ENCODE assay signal across 10 mouse cellular contexts in the genomic region with DNA sequence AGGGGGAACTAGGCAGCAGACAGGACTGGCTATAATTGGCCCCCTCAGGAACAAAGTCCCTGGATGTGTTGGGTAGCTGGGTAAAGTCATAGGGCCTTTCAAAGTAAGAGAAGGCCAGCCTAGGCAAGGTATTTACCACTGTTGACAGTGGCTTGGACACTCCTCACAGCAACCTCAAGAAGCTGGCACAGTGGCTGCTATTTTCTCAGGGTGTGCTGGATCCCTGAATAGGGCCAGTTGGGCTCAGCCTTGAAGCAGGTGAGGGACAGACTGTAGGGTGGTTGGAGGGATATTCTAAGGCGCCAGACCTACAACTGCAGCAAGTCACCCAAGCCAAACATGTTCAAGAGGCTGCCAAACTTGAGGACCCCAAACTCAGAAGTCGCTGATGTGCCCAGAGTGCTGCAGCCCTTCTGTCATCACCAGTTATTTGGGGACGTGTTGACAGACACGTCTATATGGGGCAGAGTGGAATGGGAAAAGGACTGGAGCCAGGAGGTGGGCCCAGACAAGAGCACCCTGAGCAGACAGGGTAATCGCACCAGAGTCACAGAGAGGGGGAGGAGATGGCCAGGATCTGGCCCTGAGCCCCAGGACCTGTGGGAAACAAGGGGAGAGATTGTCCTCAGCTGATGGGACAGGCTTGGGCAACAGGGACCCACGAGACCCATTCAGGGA. TPM values are rescaled to one million over a fixed set of nuclear protein-coding genes. Genes with fewer than 3 reads are reported as not detected.
DNase-seq lines count a peak whose midpoint lies in the region; ATAC-seq and TF ChIP-seq lines count a peak whose summit lies in the region.
"Had no signal": no experiment of that assay in that cellular context is flagged by ENCODE, and none has a peak within 500 bp of the region (broad histone marks: within the 10 kb centered on the region; RNA-seq: fewer than 3 reads in every experiment).

No protein-coding gene starts in this region.

- H3K9ac ChIP-seq in hindbrain, postnatal 0 days (replicated peaks; ENCODE audit: low read length), result no peak overlapping the region
- H3K9ac ChIP-seq in hindbrain, embryonic 12.5 days, result no peak overlapping the region
- peak overlapping the region; percentile 17; the same call in 1 of the 2 replicates for H3K9ac ChIP-seq in heart, adult 2 months (ENCODE audit: low read depth, low read length)
- no peak overlapping the region; the same call in 1 of the 2 replicates for H3K9ac ChIP-seq in liver, embryonic 15.5 days

- intact Hi-C loops in heart, adult 2 months (cut with DNase I), result no loop called here

- WGBS in hindbrain, postnatal 0 days, result 33% methylated on average over 6 of the region's 6 CpGs
- WGBS in hindbrain, embryonic 12.5 days, result 57% methylated on average over 6 of the region's 6 CpGs
- 26% methylated on average over 6 of the region's 6 CpGs for WGBS in heart, adult 2 months
- 53% methylated on average over 6 of the region's 6 CpGs for WGBS in liver, embryonic 15.5 days (ENCODE audit: insufficient replicate concordance)

- no peak overlapping the region for H3K4me2 ChIP-seq in hindbrain, postnatal 0 days (ENCODE audit: low read depth, low read length)
- no peak overlapping the region for H3K4me2 ChIP-seq in hindbrain, embryonic 12.5 days (replicated peaks)
- no peak overlapping the region for H3K4me2 ChIP-seq in liver, embryonic 15.5 days

- peak; percentile 1 for DNase-seq in hindbrain, postnatal 0 days (ENCODE audit: low spot score)
- DNase-seq in heart, adult 2 months, result peak; percentile 67 to 86
- no peak for DNase-seq in adrenal gland, adult (ENCODE audit: inconsistent age in 2 of 2, low spot score in 1 of 2)
- no peak for DNase-seq in thymus, postnatal 10 days (ENCODE audit: low spot score in 2 of 2)
- no peak for DNase-seq in left cerebral cortex, adult 11 months (ENCODE audit: low spot score)

- ATAC-seq in hindbrain, postnatal 0 days, result no peak
- no peak for ATAC-seq in hindbrain, embryonic 12.5 days (ENCODE audit: low FRiP score)
- ATAC-seq in liver, embryonic 15.5 days (ENCODE audit: insufficient read depth), result no peak

- TF ChIP-seq POLR2A in cortical plate, adult 2 months (IDR thresholded peaks at IDR 0.05; ENCODE audit: extremely low read depth, insufficient read depth, low read length), result 0 out of 2 replicates have a peak, but pooled peaks have one; percentile 23
- peak; percentile 60 for TF ChIP-seq POLR2A in heart, adult 2 months (IDR thresholded peaks at IDR 0.05; ENCODE audit: insufficient read depth, low read depth, low read length)

- no peaks in the 10 kb centered on the region for H3K9me3 ChIP-seq in hindbrain, postnatal 0 days (ENCODE audit: low read length)
- no peaks in the 10 kb centered on the region for H3K9me3 ChIP-seq in hindbrain, embryonic 12.5 days (replicated peaks)
- no peaks in the 10 kb centered on the region for H3K9me3 ChIP-seq in liver, embryonic 15.5 days (replicated peaks)

- peaks cover 20% of the 10 kb centered on the region for H3K4me1 ChIP-seq in hindbrain, postnatal 0 days (ENCODE audit: insufficient read depth, low read length)
- peaks cover 54% of the 10 kb centered on the region for H3K4me1 ChIP-seq in hindbrain, embryonic 12.5 days
- H3K4me1 ChIP-seq in cortical plate, adult 2 months (ENCODE audit: control insufficient read depth, insufficient read depth, low read length), result peaks cover 2% of the 10 kb centered on the region; the same call in 1 of the 2 replicates
- H3K4me1 ChIP-seq in heart, adult 2 months (ENCODE audit: control insufficient read depth, insufficient read depth, low read length), result peaks cover 9% of the 10 kb centered on the region
- peaks cover 77% of the 10 kb centered on the region for H3K4me1 ChIP-seq in liver, embryonic 15.5 days (replicated peaks)

- no peaks in the 10 kb centered on the region for H3K36me3 ChIP-seq in hindbrain, postnatal 0 days (ENCODE audit: insufficient read depth, low read length)
- no peaks in the 10 kb centered on the region for H3K36me3 ChIP-seq in hindbrain, embryonic 12.5 days
- H3K36me3 ChIP-seq in heart, adult 2 months (ENCODE audit: control insufficient read depth, insufficient read depth, low read length), result no peaks in the 10 kb centered on the region
- H3K36me3 ChIP-seq in liver, embryonic 15.5 days (replicated peaks), result peaks cover 28% of the 10 kb centered on the region

- no peak for TF ChIP-seq CTCF in hindbrain, postnatal 0 days (IDR thresholded peaks at IDR 0.05; ENCODE audit: low read depth)
- no peak for TF ChIP-seq CTCF in cortical plate, adult 2 months (IDR thresholded peaks at IDR 0.05; ENCODE audit: extremely low read depth, insufficient read depth, low read length)
- TF ChIP-seq CTCF in heart, adult 2 months (IDR thresholded peaks at IDR 0.05), result no peak

- TF ChIP-seq EP300 in heart, adult 2 months (IDR thresholded peaks at IDR 0.05; ENCODE audit: insufficient read depth, low read depth, low read length), result peak; percentile 91

- no peaks in the 10 kb centered on the region for H3K79me2 ChIP-seq in heart, adult 2 months (replicated peaks; ENCODE audit: control insufficient read depth, insufficient read depth, low read length)

- no peak overlapping the region; the same call in 1 of the 2 replicates for H3K27ac ChIP-seq in hindbrain, postnatal 0 days
- no peak overlapping the region for H3K27ac ChIP-seq in hindbrain, embryonic 12.5 days
- peak overlapping the region; percentile 41; the same call in 1 of the 2 replicates for H3K27ac ChIP-seq in cortical plate, adult 2 months (ENCODE audit: insufficient read depth, low read length)
- H3K27ac ChIP-seq in heart, adult 2 months, result peak overlapping the region; percentile 92
- peak overlapping the region; percentile 93 for H3K27ac ChIP-seq in liver, embryonic 15.5 days (replicated peaks)

- no peak overlapping the region for H3K4me3 ChIP-seq in hindbrain, postnatal 0 days (ENCODE audit: low read length)
- H3K4me3 ChIP-seq in hindbrain, embryonic 12.5 days, result no peak overlapping the region
- no peak overlapping the region for H3K4me3 ChIP-seq in cortical plate, adult 2 months (ENCODE audit: insufficient read depth, low read length)
- H3K4me3 ChIP-seq in heart, adult 2 months, result no peak overlapping the region
- H3K4me3 ChIP-seq in liver, embryonic 15.5 days (replicated peaks), result no peak overlapping the region

- 0 out of 2 replicates have a peak, but pooled peaks cover under 1% of the 10 kb centered on the region for H3K27me3 ChIP-seq in hindbrain, postnatal 0 days (ENCODE audit: insufficient read depth, low read length)
- peaks cover 19% of the 10 kb centered on the region for H3K27me3 ChIP-seq in hindbrain, embryonic 12.5 days
- H3K27me3 ChIP-seq in heart, adult 2 months (ENCODE audit: control insufficient read depth, insufficient read depth, low read length), result no peaks in the 10 kb centered on the region
- H3K27me3 ChIP-seq in liver, embryonic 15.5 days, result peaks cover 44% of the 10 kb centered on the region

RNA-seq across cellular contexts. Expression of a gene that starts 4.2 kb away (rescaled TPM):
- total RNA-seq in hindbrain, postnatal 0 days (2014; rRNA removed), result 32.7 and 44.5 TPM in 2 replicates
- polyA plus RNA-seq in hindbrain, postnatal 0 days (2015; fragmentation: Nextera tagmentation; extraction: Ambion mirVana), result 28.3 and 32.7 TPM in 2 replicates
- polyA plus RNA-seq in hindbrain, embryonic 12.5 days (2016; fragmentation: Nextera tagmentation; extraction: Ambion mirVana), result 60.5 and 65.1 TPM in 2 replicates
- polyA plus RNA-seq in cortical plate, adult 2 months (2012; rRNA removed), result 232 and 256 TPM in 2 replicates
- 100 to 1,000 TPM; 139 to 147 TPM for total RNA-seq in heart, adult 2 months (2021)
- 211 and 242 TPM in 2 replicates for polyA plus RNA-seq in heart, adult 2 months (2012; rRNA removed)
- polyA plus RNA-seq in liver, embryonic 15.5 days (2015; fragmentation: Nextera tagmentation; extraction: Ambion mirVana), result 175 and 198 TPM in 2 replicates

RNA-seq across cellular contexts. Expression of a gene that starts 6.8 kb away (rescaled TPM):
- 10.2 and 15.5 TPM in 2 replicates for total RNA-seq in hindbrain, postnatal 0 days (2014; rRNA removed)
- polyA plus RNA-seq in hindbrain, postnatal 0 days (2015; fragmentation: Nextera tagmentation; extraction: Ambion mirVana), result 3.1 and 3.8 TPM in 2 replicates
- polyA plus RNA-seq in hindbrain, embryonic 12.5 days (2016; fragmentation: Nextera tagmentation; extraction: Ambion mirVana), result 1.3 and 3.9 TPM in 2 replicates
- polyA plus RNA-seq in cortical plate, adult 2 months (2012; rRNA removed), result 8.2 and 8.7 TPM in 2 replicates
- 1 to 10 TPM; 1.3 to 1.5 TPM for total RNA-seq in heart, adult 2 months (2021)
- polyA plus RNA-seq in heart, adult 2 months (2012; rRNA removed), result 2.4 and 2.6 TPM in 2 replicates
- 14.3 and 17.3 TPM in 2 replicates for polyA plus RNA-seq in liver, embryonic 15.5 days (2015; fragmentation: Nextera tagmentation; extraction: Ambion mirVana)
- total RNA-seq: ES-E14; hematopoietic stem cell, adult 5-6 weeks had no signal

RNA-seq across cellular contexts. Expression of a gene that starts 24.3 kb away (rescaled TPM):
- total RNA-seq in hindbrain, postnatal 0 days (2014; rRNA removed), result 311 and 319 TPM in 2 replicates
- polyA plus RNA-seq in hindbrain, postnatal 0 days (2015; fragmentation: Nextera tagmentation; extraction: Ambion mirVana), result 138 and 152 TPM in 2 replicates
- 134 and 142 TPM in 2 replicates for polyA plus RNA-seq in hindbrain, embryonic 12.5 days (2016; fragmentation: Nextera tagmentation; extraction: Ambion mirVana)
- polyA plus RNA-seq in cortical plate, adult 2 months (2012; rRNA removed), result 297 and 308 TPM in 2 replicates
- 10 to 100 TPM; 86.1 to 87.6 TPM for total RNA-seq in heart, adult 2 months (2021)
- polyA plus RNA-seq in heart, adult 2 months (2012; rRNA removed), result 152 and 180 TPM in 2 replicates
- 45.9 and 55.4 TPM in 2 replicates for polyA plus RNA-seq in liver, embryonic 15.5 days (2015; fragmentation: Nextera tagmentation; extraction: Ambion mirVana)

RNA-seq across cellular contexts. Expression of a gene that starts 24.4 kb away (rescaled TPM):
- total RNA-seq in hindbrain, postnatal 0 days (2014; rRNA removed), result 19.7 and 19.8 TPM in 2 replicates
- 26.7 and 31.9 TPM in 2 replicates for polyA plus RNA-seq in hindbrain, postnatal 0 days (2015; fragmentation: Nextera tagmentation; extraction: Ambion mirVana)
- 25.2 and 26.0 TPM in 2 replicates for polyA plus RNA-seq in hindbrain, embryonic 12.5 days (2016; fragmentation: Nextera tagmentation; extraction: Ambion mirVana)
- polyA plus RNA-seq in cortical plate, adult 2 months (2012; rRNA removed), result 27.0 and 29.4 TPM in 2 replicates
- 1 to 10 TPM; 2.6 to 3.3 TPM for total RNA-seq in heart, adult 2 months (2021)
- 4.1 and 6.4 TPM in 2 replicates for polyA plus RNA-seq in heart, adult 2 months (2012; rRNA removed)
- polyA plus RNA-seq in liver, embryonic 15.5 days (2015; fragmentation: Nextera tagmentation; extraction: Ambion mirVana), result 1.7 and 2.0 TPM in 2 replicates
- total RNA-seq: hematopoietic stem cell, adult 5-6 weeks had no signal

RNA-seq across cellular contexts. Expression of a gene that starts 43.2 kb away (rescaled TPM):
- total RNA-seq in hindbrain, postnatal 0 days (2014; rRNA removed), result 562 and 663 TPM in 2 replicates
- 19.6 and 22.7 TPM in 2 replicates for polyA plus RNA-seq in hindbrain, postnatal 0 days (2015; fragmentation: Nextera tagmentation; extraction: Ambion mirVana)
- polyA plus RNA-seq in hindbrain, embryonic 12.5 days (2016; fragmentation: Nextera tagmentation; extraction: Ambion mirVana), result 12.6 and 12.7 TPM in 2 replicates
- 190 and 192 TPM in 2 replicates for polyA plus RNA-seq in cortical plate, adult 2 months (2012; rRNA removed)
- total RNA-seq in heart, adult 2 months (2021), result 10 to 100 TPM; 30.1 to 34.1 TPM
- 33.2 and 36.2 TPM in 2 replicates for polyA plus RNA-seq in heart, adult 2 months (2012; rRNA removed)
- polyA plus RNA-seq in liver, embryonic 15.5 days (2015; fragmentation: Nextera tagmentation; extraction: Ambion mirVana), result 0.03 TPM in 1 of 2 replicates, not detected in the other
- total RNA-seq: hematopoietic stem cell, adult 5-6 weeks had no signal

Comparison
In these comparisons a context has a peak if more than half of its experiments do, and no peak if none do; other contexts are left out.
1. DNase-seq: peak in hindbrain, postnatal 0 days (single experiment) and heart, adult 2 months (2 of 2); none in adrenal gland, adult (0 of 2), thymus, postnatal 10 days (0 of 2) and left cerebral cortex, adult 11 months (single experiment).
2. H3K27ac ChIP-seq: peak in cortical plate, adult 2 months (single experiment), heart, adult 2 months (single experiment) and liver, embryonic 15.5 days (single experiment); none in hindbrain, postnatal 0 days (single experiment) and hindbrain, embryonic 12.5 days (single experiment).